Mouse (Mus musculus): Measurements from ENCODE around the gene Lmo4. TPM values are rescaled to one million over a fixed set of nuclear protein-coding genes. Genes with fewer than 3 reads are reported as not detected.

Gene Lmo4
- total and polyA plus RNA-seq, 3 experiments: 46.3 to 64.0 (median 57.6) TPM

DNA sequence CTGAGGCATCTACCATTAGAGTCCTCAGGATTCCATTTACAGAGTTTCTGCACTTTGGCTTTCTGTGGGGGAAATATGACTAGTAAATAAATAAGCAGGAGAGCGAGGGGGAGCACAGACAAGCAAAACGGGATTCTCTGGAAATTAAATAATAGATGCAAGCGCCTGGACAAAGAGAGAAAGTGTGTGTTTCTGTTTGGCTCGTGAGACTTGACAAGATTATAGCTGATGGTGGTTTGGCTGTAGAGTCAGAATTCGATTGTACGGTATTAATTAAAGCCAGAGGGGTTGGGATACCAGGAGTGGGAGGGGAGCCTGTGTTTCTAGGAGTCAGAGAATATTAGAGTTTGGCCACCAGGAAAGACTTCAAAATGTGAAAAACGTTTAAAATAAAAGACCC, 24.3 kb upstream of the Lmo4 start:
- no peak overlapping the region for H3K27ac ChIP-seq (ENCODE audit: insufficient read depth, low read depth)
- no peak for DNase-seq (ENCODE audit: extremely low read depth)
- H3K4me1 ChIP-seq (ENCODE audit: control insufficient read depth in 1 of 2, insufficient read depth in 2 of 2): peaks cover 11 to 29% of the 10 kb centered on the region in 2 experiments
- H3K9me3 ChIP-seq (replicated peaks; ENCODE audit: low read length): no peaks in the 10 kb centered on the region
- in situ Hi-C loops (cut with MboI; ENCODE audit: low pct_ligation_motif_present, low pct_unique_long_range_greater_than_20kb, low sequenced_read_pairs): loop anchor here (25.0 kb wide), 1 partner anchor 642 kb away; no protein-coding TSS in a partner anchor
- H3K4me3 ChIP-seq (replicated peaks in 1 of 3; ENCODE audit: low read depth in 2 of 3, low read length in 2 of 3, poor library complexity in 1 of 3): no peak overlapping the region
- no peak overlapping the region for H3K9ac ChIP-seq (ENCODE audit: insufficient read depth, low read depth)
- no peak overlapping the region for H3K4me2 ChIP-seq (ENCODE audit: insufficient read depth, low read depth, poor library complexity, severe bottlenecking)
- H3K36me3 ChIP-seq (replicated peaks in 1 of 2; ENCODE audit: control insufficient read depth in 1 of 2, insufficient read depth in 1 of 2, low read length in 1 of 2): no peaks in the 10 kb centered on the region
- no peaks in the 10 kb centered on the region for H3K27me3 ChIP-seq (replicated peaks)
- no peak for TF ChIP-seq CHD2 (IDR thresholded peaks at IDR 0.05; ENCODE audit: low read length)
- TF ChIP-seq BHLHE40 (IDR thresholded peaks at IDR 0.05; ENCODE audit: low read depth, low read length): no peak
- TF ChIP-seq IRF4 (IDR thresholded peaks at IDR 0.05; ENCODE audit: low read depth, low read length): no peak
- TF ChIP-seq MEF2A (IDR thresholded peaks at IDR 0.05; ENCODE audit: borderline replicate concordance, low read depth, low read length): no peak
- TF ChIP-seq UBTF (IDR thresholded peaks at IDR 0.05; ENCODE audit: low read depth, low read length): no peak
- no peak for TF ChIP-seq ELF1 (IDR thresholded peaks at IDR 0.05; ENCODE audit: low read depth, low read length)
- TF ChIP-seq CTCF (conservative IDR thresholded peaks at IDR 0.05 in 1 of 2, IDR thresholded peaks at IDR 0.05 in 1 of 2; ENCODE audit: low read depth in 2 of 2, low read length in 2 of 2): no peak
- TF ChIP-seq SMC3 (IDR thresholded peaks at IDR 0.05; ENCODE audit: low read depth, low read length): no peak
- no peak for TF ChIP-seq ZC3H11A (IDR thresholded peaks at IDR 0.05; ENCODE audit: low read depth, low read length)
- no peak for TF ChIP-seq RAD21 (IDR thresholded peaks at IDR 0.05; ENCODE audit: low read depth, low read length)
- H3K79me2 ChIP-seq (replicated peaks; ENCODE audit: control insufficient read depth, extremely low read depth, insufficient read depth, poor library complexity, severe bottlenecking): no peaks in the 10 kb centered on the region
- dilution Hi-C loops (cut with MboI; ENCODE audit: extremely low pct_ligation_motif_present, extremely low pct_unique_long_range_greater_than_20kb, low sequenced_read_pairs): no loop called here

DNA sequence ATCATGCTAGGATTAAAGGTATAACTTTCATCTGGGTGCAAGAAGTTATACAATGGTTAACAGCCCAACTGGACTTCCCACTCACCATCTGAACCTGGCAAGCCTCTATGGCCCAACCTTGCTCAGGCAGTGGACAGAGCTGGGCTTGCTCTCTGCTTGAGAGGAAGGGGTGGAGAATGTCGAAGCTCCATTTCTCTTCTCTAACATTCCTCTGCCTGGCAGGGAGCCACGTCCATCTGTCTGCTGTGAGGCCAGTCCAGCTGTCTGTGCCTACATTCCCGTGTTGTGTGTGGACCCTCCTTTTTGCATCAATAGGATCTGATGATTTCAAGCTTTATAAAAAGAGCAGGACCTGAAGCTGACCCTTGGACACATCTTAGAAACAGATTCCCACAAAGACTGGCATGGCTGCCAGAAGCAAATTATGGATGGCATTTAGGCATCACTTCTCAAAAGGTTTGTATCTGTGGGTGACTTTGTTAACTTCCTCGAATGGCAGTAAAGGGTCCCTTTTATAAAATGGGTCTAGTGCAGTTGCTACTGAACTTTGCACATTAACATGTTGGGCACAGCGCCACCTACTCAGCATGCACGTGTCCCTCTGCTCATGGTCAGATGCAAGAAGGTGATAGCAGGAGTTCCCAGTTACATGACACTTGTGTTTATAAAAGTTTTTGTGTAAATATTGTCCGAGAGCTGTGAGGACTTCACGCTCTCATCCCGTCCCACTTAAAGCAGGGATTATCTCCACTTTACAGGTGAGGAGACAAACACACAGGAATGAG, 20.6 kb upstream of the Lmo4 start:
- Histone ChIP-seq H3K4me2 (ENCODE audit: insufficient read depth, low read depth, poor library complexity, severe bottlenecking) (no peak overlapping the region), H3K79me2 (replicated peaks; ENCODE audit: control insufficient read depth, extremely low read depth, insufficient read depth, poor library complexity, severe bottlenecking) (no peaks in the 10 kb centered on the region), H3K27ac (ENCODE audit: insufficient read depth, low read depth) (no peak overlapping the region), H3K9me3 (replicated peaks; ENCODE audit: low read length) (no peaks in the 10 kb centered on the region), H3K9ac (ENCODE audit: insufficient read depth, low read depth) (no peak overlapping the region), H3K4me1 (ENCODE audit: control insufficient read depth in 1 of 2, insufficient read depth in 2 of 2) (peaks cover 5 to 17% of the 10 kb centered on the region in 2 experiments; a peak in 3 of 4 replicates), H3K36me3 (replicated peaks in 1 of 2; ENCODE audit: control insufficient read depth in 1 of 2, insufficient read depth in 1 of 2, low read length in 1 of 2) (no peaks in the 10 kb centered on the region), H3K4me3 (replicated peaks in 1 of 3; ENCODE audit: low read depth in 2 of 3, low read length in 2 of 3, poor library complexity in 1 of 3) (no peak overlapping the region), H3K27me3 (replicated peaks) (no peaks in the 10 kb centered on the region)
- dilution Hi-C loops (cut with MboI; ENCODE audit: extremely low pct_ligation_motif_present, extremely low pct_unique_long_range_greater_than_20kb, low sequenced_read_pairs): no loop called here
- no peak for TF ChIP-seq POLR2A (IDR thresholded peaks at IDR 0.05; ENCODE audit: low read depth, low read length)
- no peak for TF ChIP-seq ZC3H11A (IDR thresholded peaks at IDR 0.05; ENCODE audit: low read depth, low read length)
- TF ChIP-seq ZNF384 (IDR thresholded peaks at IDR 0.05; ENCODE audit: low read depth, low read length): no peak
- no peak for TF ChIP-seq UBTF (IDR thresholded peaks at IDR 0.05; ENCODE audit: low read depth, low read length)
- TF ChIP-seq JUND (conservative IDR thresholded peaks at IDR 0.05; ENCODE audit: low read depth, low read length): no peak
- peak in 1 of 2 experiments; percentile 32; a peak in 1 of 4 replicates for TF ChIP-seq CTCF (conservative IDR thresholded peaks at IDR 0.05 in 1 of 2, IDR thresholded peaks at IDR 0.05 in 1 of 2; ENCODE audit: low read depth in 2 of 2, low read length in 2 of 2)
- TF ChIP-seq USF2 (conservative IDR thresholded peaks at IDR 0.05; ENCODE audit: low read depth, low read length): no peak
- TF ChIP-seq MYC (IDR thresholded peaks at IDR 0.05; ENCODE audit: low read depth, low read length): 0 out of 2 replicates have a peak, but pooled peaks have one; percentile 16
- TF ChIP-seq NELFE (IDR thresholded peaks at IDR 0.05; ENCODE audit: low read depth, low read length): no peak
- no peak for TF ChIP-seq BHLHE40 (IDR thresholded peaks at IDR 0.05; ENCODE audit: low read depth, low read length)
- no peak for DNase-seq (ENCODE audit: extremely low read depth)
- in situ Hi-C loops (cut with MboI; ENCODE audit: low pct_ligation_motif_present, low pct_unique_long_range_greater_than_20kb, low sequenced_read_pairs): loop anchor here (25.0 kb wide), 1 partner anchor 638 kb away; no protein-coding TSS in a partner anchor

Measured in CH12.LX (cell line).